Mouse (Mus musculus) forebrain, postnatal 0 days (tissue): ENCODE measurements at regions not wholly inside any gene's neighbourhood (a gene's known extent, or its start where the extent isn't known, plus 50 kb on each side); places are given as distances from the start of the nearest gene placed in this dataset.

ENCODE experiments used
- ATAC-seq: fragments of 200-750 bp; cut with Nextera tagmentation; 2 replicates; pipeline ENCODE4 v1.8.0; 2017; ENCODE audit warnings: mild to moderate bottlenecking, moderate library complexity
- DNase-seq: peaks from one replicate; pipeline ENCODE4 v3.0.0-alpha.2; 2015
- H3K27ac ChIP-seq: fragments of 300-500 bp; sonication (generic); 2 replicates; pipeline ENCODE4 v1.5.1; 2014; ENCODE audit warnings: low read depth, mild to moderate bottlenecking, antibody characterized with exemption, low read length, moderate library complexity, mixed read lengths
- H3K27me3 ChIP-seq: fragments of 300-500 bp; sonication (generic); 2 replicates; pipeline ENCODE4 v1.6.1; 2014; ENCODE audit warnings: mild to moderate bottlenecking, low read length, mixed read lengths; ENCODE audit not compliant: insufficient read depth
- H3K36me3 ChIP-seq: fragments of 300-500 bp; sonication (generic); 2 replicates; pipeline ENCODE4 v1.6.1; 2014; ENCODE audit warnings: mild to moderate bottlenecking, moderate library complexity; ENCODE audit not compliant: insufficient read depth
- H3K4me1 ChIP-seq: fragments of 300-500 bp; sonication (generic); 2 replicates; pipeline ENCODE4 v1.6.1; 2014; ENCODE audit warnings: antibody characterized with exemption; ENCODE audit not compliant: insufficient read depth
- H3K4me2 ChIP-seq: fragments of 300-500 bp; sonication (generic); 2 replicates; pipeline ENCODE4 v1.6.1; 2014; ENCODE audit warnings: low read depth, mild to moderate bottlenecking, moderate library complexity
- H3K4me3 ChIP-seq: fragments of 300-500 bp; sonication (generic); 2 replicates; pipeline ENCODE4 v1.5.1; 2014; ENCODE audit warnings: low read depth, low read length, mixed read lengths
- H3K9ac ChIP-seq: fragments of 300-500 bp; sonication (generic); 2 replicates; pipeline ENCODE4 v1.6.1; 2014; ENCODE audit warnings: mild to moderate bottlenecking
- H3K9me3 ChIP-seq: fragments of 300-500 bp; sonication (generic); 2 replicates; pipeline ENCODE4 v1.6.1; 2016; ENCODE audit warnings: low read length
- CTCF ChIP-seq: sonication (generic); IDR thresholded peaks from 2 replicates; pipeline ENCODE4 v1.5.1; 2016; ENCODE audit warnings: antibody characterized with exemption, control low read depth, low read depth
- WGBS: fragments of 180-500 bp; shearing (Covaris S2); extraction: QIAGEN DNeasy Blood & Tissue Kit; methylation state at CpG from one replicate; pipeline ENCODE4 v1.1.7; 2014; 5-methylcytosine and 5-hydroxymethylcytosine counted together

DNA sequence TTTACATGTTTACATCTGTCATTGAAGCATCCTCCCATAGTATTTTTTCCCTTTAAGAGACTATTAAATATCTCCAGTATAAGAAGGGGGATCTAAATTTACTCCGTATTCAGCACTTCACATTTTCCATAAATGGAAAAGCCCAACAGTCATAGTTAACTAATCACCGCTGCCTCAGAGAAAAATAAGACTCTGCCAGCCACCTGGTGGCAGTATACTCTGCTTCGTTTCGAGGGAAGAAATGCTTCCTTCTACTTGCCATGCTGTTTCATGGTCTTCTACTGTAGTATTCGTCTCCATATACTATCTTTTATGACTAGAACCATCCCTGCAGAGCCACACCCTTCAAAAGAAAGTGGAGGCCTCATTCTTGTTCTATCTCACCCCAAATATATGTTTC, 52.0 kb upstream of the Tro start:
- H3K27me3 ChIP-seq = no peaks in the 10 kb centered on the region
- no peaks in the 10 kb centered on the region for H3K4me1 ChIP-seq
- no peak overlapping the region for H3K4me3 ChIP-seq
- H3K36me3 ChIP-seq = no peaks in the 10 kb centered on the region
- H3K27ac ChIP-seq = no peak overlapping the region
- 39% methylated on average over 5 of the region's 5 CpGs for WGBS
- TF ChIP-seq CTCF = peak; percentile 62
- ATAC-seq = peak; percentile 55; the same call in 1 of the 2 replicates
- no peaks in the 10 kb centered on the region for H3K9me3 ChIP-seq
- peak; percentile 63 for DNase-seq
- H3K9ac ChIP-seq = no peak overlapping the region
- no peak overlapping the region for H3K4me2 ChIP-seq
